Mouse (Mus musculus) c-Kit-positive CD71-negative TER-119-negative erythroid progenitor cells, embryonic 14.5 days (primary cell): Measurements from ENCODE around the gene Ckap2.

ENCODE experiments used
- DNase-seq: peaks from one replicate; pipeline ENCODE4 v3.0.0-alpha.2; 2013; ENCODE audit warnings: low read depth

Gene Ckap2

GRCm38 (mm10) chr8:22185431-22186397, at the start of gene Ckap2:
TSS of gene Ckap2 (minus strand) at chr8:22185819.
- peak; percentile 79 for DNase-seq

DNA sequence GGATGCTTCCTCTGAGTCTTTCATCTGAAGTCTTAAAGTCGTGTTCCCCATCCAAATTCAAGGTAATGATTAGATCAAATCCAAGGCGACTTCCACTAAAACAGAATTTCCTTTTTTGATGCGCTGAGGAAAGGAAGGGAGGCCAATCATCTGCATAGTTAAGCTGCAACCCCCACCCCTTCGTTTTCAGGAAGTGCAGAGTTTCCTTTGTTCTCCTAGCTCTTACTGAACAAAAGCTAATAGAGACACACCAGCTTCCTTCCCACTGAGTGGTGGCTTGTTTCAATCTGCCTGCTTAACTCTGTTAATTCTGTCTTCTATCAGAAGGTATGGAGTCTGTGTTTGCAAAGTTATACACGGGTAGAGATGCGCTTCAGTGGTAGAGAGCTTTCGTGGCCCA, 43.0 kb upstream of the Ckap2 start:
- no peak for DNase-seq

DNA sequence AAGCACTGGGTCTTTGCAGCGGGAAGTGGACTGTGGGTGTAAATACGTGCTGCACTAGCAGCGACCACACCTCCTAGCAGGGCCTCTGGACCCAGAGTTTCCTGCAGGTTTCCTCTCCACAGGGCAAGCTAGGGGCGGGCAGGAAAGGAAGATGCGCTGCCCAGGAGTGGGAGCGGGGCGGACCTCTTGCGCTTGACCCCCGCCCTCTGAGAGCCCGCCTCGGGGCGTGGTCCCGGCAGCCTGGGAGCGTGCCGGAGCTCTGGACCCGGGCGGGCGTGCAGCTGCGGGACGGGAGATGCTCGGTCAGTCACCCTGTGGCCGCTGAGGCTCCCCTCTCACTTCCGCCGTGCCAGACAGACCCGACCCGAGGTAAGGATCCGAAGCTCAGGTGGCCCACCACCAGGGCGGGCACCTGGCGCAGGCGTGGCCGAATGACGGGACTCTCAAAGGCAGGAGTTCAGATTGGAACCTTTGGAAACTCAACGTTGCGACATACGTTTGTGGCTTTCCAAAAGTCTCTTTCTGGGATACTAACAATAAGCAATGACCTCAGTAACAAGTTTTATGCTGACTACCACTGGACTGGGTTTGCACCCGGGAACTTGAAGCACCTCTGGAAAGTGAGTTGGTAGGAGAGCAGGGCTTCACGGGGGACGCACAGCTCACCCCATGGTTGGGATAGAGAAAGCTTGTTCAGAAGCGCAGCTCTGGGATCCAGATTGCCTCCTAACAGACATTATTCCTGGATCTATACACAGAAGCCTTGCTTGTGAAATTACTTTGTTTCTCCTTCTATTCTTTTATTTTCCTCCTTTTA, 41.6 kb upstream of the Ckap2 start, which contains the start of gene Thsd1:
Thsd1 (plus strand) TSS at position 253 of the 817 bp plus-strand sequence.
- no peak for DNase-seq

- no peak for DNase-seq
These were observed 40.7 kb upstream of the Ckap2 start for GRCm38 (mm10) chr8:22226361-22226760.

- no peak for DNase-seq
These were observed 29.2 kb upstream of the Ckap2 start for GRCm38 (mm10) chr8:22214826-22215225.

GRCm38 (mm10) chr8:22209012-22209411, 23.4 kb upstream of the Ckap2 start:
- no peak for DNase-seq

DNA sequence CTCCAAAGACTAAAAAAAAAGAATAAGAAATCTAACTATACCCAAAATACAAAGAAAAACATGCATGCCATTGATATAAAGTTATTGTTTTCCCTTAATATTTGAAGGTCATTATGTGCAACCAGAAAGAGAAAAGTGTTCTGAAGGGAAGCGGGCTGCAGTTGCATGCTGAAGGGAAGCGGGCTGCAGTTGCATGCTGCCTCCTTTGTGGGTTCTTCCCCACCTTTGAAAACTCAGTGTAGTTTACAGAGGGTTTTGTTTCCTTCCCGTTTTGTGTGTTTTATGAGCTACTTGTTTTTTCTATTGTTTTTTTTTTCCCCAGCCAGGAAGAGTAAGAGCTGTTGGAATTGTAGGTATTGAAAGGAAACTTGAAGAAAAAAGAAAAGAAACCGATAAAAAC, 21.9 kb upstream of the Ckap2 start:
- no peak for DNase-seq

GRCm38 (mm10) chr8:22199481-22199880, 13.9 kb upstream of the Ckap2 start:
- no peak for DNase-seq

- DNase-seq = no peak
These were observed 12.3 kb upstream of the Ckap2 start for GRCm38 (mm10) chr8:22197914-22198313.

DNA sequence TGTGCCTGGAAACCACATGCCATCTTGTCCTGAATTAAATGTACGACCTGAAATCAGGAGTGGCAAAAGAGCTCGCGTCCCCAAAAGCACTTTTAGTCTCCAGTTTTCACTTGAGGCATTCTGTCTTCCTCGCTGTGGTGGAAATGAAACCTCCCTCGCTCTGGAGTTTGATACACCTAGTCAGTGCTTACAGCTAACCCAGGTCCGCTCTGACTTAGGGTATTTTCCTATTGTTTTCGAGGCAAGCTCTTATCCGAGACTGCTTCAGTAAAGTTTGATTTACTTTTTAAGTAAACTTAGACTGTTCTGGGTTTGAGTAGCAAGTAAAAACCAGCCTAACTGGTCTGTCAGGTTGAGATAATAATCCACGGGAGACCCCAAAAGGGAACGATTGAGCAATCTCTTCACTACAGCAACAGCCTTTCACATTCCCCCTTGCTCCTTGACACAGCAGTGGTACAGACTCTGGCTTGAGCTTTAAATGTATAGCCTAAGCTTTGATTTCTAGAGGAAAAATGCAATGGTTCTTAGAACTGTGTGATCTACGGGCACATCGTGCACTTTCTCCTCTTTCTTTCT, 7.9 kb upstream of the Ckap2 start:
- DNase-seq = no peak

DNA sequence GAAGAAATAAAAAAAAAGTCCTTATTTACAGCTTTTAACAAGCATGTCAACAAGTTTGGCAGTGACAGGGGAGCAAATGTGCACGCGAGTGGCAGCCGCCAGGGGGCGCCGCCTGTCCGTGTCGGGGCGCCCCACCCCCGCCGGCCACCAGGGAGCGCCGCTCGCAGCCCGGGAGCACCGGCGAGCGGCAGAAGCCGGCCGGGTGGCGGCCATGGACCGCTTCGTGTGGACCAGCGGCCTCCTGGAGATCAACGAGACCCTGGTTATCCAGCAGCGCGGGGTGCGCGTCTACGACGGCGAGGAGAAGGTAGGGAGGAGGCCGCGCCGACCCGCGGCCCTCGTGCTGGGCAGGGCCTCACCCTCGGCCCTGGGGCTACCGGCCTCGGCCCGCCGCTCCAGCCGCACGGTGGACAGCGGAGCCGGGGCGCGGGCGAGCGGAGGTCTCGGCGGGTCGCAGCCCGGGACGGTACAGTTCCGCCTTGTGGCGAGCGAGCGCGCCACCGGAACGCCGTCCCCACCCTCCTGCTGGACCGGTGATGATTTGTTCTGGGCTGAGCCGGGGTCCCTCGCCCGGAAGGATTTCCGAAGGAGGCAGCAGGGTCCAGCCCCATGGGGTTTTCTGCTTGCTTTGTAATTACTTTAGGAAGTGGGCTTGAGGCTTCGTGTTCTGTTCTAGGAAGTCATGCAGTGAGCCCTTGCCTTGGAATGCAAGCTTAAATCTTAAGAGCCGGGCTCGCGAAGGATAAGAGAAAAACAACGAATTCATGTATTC, 7.2 kb upstream of the Ckap2 start, which contains the start of gene Vps36:
Vps36 (plus strand) TSS at position 150 of the 772 bp plus-strand sequence.
- peak; percentile 66 for DNase-seq

DNA sequence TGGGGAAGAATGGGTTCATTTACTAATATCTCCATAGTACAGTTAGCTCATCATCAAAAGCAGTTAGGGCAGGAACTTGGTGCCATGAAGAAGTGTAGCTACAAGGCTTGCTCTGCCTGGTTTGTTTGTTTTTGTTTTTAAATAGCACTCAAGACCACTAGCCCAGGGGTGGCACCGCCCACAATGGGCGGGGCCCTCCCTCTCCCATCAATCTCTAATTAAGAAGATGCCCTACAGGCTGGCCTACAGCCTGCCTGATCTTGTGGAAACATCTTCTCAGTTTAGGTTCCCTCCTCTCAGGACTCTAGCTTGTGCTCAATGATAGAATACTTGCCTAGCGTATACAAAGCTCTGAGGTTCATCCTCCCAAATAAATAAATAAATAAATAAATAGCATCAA, 735 bp downstream of the Ckap2 start:
- DNase-seq = no peak

GRCm38 (mm10) chr8:22175966-22176365, 9.7 kb downstream of the Ckap2 start:
- no peak for DNase-seq

GRCm38 (mm10) chr8:22169167-22169566, 16.5 kb downstream of the Ckap2 start:
- DNase-seq = no peak

DNA sequence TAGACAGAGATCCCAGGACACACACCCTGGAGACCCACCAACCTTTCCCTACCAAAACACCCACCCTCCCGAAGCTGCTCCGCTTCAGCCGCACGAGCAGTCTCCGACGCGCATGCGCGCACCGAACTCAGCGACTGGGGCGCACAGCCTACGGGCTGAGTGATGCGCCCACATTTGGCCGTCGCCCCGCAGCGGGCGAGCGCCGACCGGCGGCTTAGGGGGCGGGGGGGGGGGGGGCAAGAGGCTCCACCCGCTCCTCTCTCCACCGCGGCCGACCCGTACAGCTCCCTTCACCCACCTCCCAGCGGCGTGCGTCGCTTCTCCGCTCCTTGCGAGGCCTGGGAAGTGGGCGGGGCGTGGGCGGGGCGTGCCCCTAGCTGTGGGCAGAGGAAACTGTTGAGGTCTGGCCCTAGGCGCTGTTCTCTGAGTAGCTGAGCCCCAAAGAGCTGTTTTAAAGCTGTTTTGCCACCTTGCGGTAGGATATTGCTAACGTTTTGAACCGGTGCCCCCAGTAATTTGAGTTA, 19.5 kb downstream of the Ckap2 start, which contains the start of gene Nek3:
Nek3 (minus strand) TSS at position 356 of the 524 bp plus-strand sequence.
- peak; percentile 81 for DNase-seq

DNA sequence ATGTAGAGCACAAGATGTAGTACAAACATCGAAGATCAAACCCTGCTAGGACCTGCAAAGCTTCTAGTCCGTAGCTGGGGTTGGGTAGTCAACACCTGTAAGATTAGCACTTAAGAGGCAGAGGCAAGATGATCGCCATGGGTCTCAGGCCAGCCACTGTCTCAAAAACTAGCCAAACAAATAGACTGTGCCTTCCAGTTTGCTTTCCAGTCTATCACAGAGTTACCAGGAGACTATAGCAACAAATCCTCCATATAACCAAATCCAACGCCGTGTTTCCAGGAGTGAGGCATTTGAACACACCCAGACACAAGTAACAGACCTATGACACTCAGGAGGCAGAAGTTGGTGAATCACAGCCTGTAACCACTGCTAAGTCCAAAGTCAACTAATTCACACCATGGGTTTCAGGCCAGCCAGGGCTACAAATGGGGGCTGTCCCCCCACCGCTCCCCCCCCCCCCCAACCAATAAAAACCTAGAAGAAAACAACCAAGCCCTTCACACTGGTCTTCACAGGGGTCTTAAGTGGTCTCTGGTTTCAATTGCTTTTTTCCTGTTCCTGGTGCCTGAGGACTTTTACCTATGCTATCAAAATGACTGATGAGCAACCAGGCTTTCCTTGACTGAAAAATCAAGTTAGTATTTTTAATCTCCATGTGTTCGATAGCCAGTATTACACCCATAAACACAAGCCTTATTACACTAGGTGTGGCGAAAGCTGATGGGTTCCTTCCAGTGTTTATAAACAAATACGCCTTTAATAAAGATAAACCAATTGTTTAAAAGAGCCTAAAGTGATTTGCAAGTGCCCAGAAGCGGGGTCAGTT, 20.2 kb downstream of the Ckap2 start:
- no peak for DNase-seq

DNA sequence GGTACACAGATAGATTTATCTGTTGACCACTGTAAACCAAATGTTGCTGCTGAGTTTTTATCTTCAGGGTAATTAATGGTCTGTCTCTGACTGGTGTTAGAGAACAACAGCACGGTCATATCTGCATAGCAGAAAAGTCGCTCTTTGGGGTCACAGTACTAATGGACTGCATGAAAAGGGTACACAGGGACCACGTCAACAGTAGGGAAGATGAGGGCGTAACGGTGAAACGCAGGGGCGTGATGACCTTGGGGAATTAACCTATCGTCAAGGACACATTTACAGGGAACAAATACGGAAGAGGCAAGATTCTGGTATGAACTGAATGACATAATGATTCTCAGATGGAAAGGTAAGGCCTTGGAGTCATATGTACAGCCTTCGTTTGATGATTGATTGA, 21.2 kb downstream of the Ckap2 start:
- no peak for DNase-seq

DNA sequence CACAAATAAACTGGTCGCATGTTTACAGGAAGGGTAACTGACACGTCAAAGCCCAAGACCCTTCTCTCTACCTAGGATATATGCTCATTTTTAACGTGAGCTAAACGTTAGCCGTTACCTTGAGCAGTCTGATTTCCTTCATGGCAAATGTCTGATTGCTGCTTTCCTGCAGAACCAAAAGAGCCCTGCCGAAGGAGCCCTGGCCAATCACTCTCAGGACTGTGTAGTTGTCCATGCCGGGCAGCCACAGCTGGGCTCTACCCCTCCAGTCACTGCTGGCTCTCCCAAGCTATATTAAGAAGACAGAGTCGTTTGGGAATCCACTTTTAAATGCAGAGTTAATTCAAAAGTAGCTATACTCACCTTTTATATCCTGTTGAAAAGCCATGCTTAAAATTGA, 23.4 kb downstream of the Ckap2 start:
- DNase-seq = no peak

- DNase-seq = no peak
These were observed 35.3 kb downstream of the Ckap2 start for GRCm38 (mm10) chr8:22150345-22150663.

DNA sequence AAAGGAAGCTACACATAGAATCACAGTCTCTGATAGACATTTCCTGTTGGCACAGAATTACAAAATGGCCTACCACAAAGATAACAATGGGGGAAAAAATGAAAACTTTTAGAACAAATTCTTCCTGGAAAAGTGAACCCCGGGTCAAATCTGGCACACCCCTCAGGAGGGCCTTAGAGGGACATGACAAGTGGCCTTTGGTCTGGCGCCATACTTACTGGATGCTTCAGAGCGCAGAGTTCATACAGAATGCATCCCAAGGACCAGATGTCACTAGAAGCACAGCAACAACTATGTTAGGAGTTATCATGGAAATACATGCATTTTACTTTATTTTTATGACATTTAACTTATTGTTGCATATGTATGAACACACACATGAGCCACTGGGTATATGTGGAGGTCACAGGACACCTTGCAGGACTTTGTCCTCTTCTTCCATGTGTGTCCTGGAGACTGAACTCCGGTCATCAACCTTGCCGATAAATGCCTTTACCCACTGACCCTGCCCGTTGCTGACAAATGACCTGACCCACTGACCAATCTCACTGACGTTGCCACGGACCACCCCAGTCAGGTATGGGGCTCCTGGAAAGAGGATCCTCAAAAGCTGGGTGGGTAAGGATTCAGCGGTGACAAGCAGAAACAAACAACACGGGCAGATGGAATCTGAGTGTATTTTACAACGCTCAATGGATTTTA, 35.8 kb downstream of the Ckap2 start:
- DNase-seq = no peak
